In genomic region chr4:152096927-152097326, GRCm38 (mm10) we compare ENCODE assay signal across 9 mouse cellular contexts. TPM values are rescaled to one million over a fixed set of nuclear protein-coding genes. Genes with fewer than 3 reads are reported as not detected.
A peak's percentile ranks its signal among the peaks of the same experiment; 100 is the strongest.
DNase-seq lines count a peak whose midpoint lies in the region; ATAC-seq and TF ChIP-seq lines count a peak whose summit lies in the region.
"Had no signal": no experiment of that assay in that cellular context is flagged by ENCODE, and none has a peak within 500 bp of the region (broad histone marks: within the 10 kb centered on the region; RNA-seq: fewer than 3 reads in every experiment).

No protein-coding gene starts in this region.

- H3K4me1 ChIP-seq in E14TG2a.4 (replicated peaks; ENCODE audit: low read depth, low read length): peaks cover 96% of the 10 kb centered on the region
- H3K4me1 ChIP-seq in ES-Bruce4 (ENCODE audit: control insufficient read depth, insufficient read depth, low read length): peaks cover 14% of the 10 kb centered on the region
- H3K4me1 ChIP-seq in hindbrain, embryonic 11.5 days (replicated peaks; ENCODE audit: control insufficient read depth, insufficient read depth, low read length): peaks cover 7% of the 10 kb centered on the region; the same call in 1 of the 2 replicates
- peaks cover 78% of the 10 kb centered on the region for H3K4me1 ChIP-seq in liver, embryonic 15.5 days (replicated peaks)

- intact Hi-C loops in left cerebral cortex, postnatal 36 days (cut with DNase I): loop anchor here (2.0 to 5.0 kb wide), 2 partner anchors 58 to 120 kb away; partner anchors contain the start of genes Nol9 and Tas1r1

- H3K9me3 ChIP-seq in E14TG2a.4 (ENCODE audit: low read length) (no peaks in the 10 kb centered on the region), ES-Bruce4 (replicated peaks; ENCODE audit: control insufficient read depth, insufficient read depth, low read length, poor library complexity, severe bottlenecking) (no peaks in the 10 kb centered on the region)
- no peaks in the 10 kb centered on the region for H3K9me3 ChIP-seq in hindbrain, embryonic 11.5 days (ENCODE audit: control insufficient read depth, low read length)
- no peaks in the 10 kb centered on the region for H3K9me3 ChIP-seq in liver, embryonic 15.5 days (replicated peaks)

- no peak for TF ChIP-seq EP300 in ES-Bruce4 (IDR thresholded peaks at IDR 0.05; ENCODE audit: insufficient read depth, low read depth, low read length)

- 41% methylated on average over 6 of the region's 6 CpGs for WGBS in hindbrain, embryonic 11.5 days
- WGBS in liver, embryonic 15.5 days (ENCODE audit: insufficient replicate concordance): 40% methylated on average over 6 of the region's 6 CpGs

- no peak for DNase-seq in hindbrain, embryonic 11.5 days (ENCODE audit: low spot score)
- no peak for DNase-seq in MN1 (ENCODE audit: low spot score)
- no peak for DNase-seq in ovary, postnatal 36 days (ENCODE audit: low spot score)
- DNase-seq in left cerebral cortex, postnatal 36 days (ENCODE audit: low spot score in 2 of 2): no peak
- DNase-seq: adrenal gland, adult 8-10 months had no signal

- H3K27me3 ChIP-seq in E14TG2a.4 (ENCODE audit: insufficient read depth, low read length) (no peaks in the 10 kb centered on the region), ES-Bruce4 (ENCODE audit: control insufficient read depth, insufficient read depth, low read length, poor library complexity, severe bottlenecking) (no peaks in the 10 kb centered on the region)
- no peaks in the 10 kb centered on the region for H3K27me3 ChIP-seq in hindbrain, embryonic 11.5 days (ENCODE audit: control insufficient read depth, insufficient read depth, low read length)
- 0 out of 2 replicates have a peak, but pooled peaks cover 3% of the 10 kb centered on the region for H3K27me3 ChIP-seq in liver, embryonic 15.5 days

- peak overlapping the region; percentile 41 for H3K9ac ChIP-seq in ES-Bruce4 (ENCODE audit: low read depth, poor library complexity, severe bottlenecking)
- no peak overlapping the region for H3K9ac ChIP-seq in hindbrain, embryonic 11.5 days (ENCODE audit: low read depth, low read length)
- H3K9ac ChIP-seq in liver, embryonic 15.5 days: peak overlapping the region; percentile 21; the same call in 1 of the 2 replicates

- H3K4me3 ChIP-seq in E14TG2a.4 (replicated peaks; ENCODE audit: low read length) (peak overlapping the region; percentile 83), ES-Bruce4 (ENCODE audit: low read depth, low read length) (peak overlapping the region; percentile 56)
- peak overlapping the region; percentile 6; the same call in 1 of the 2 replicates for H3K4me3 ChIP-seq in hindbrain, embryonic 11.5 days (ENCODE audit: low read depth, low read length)
- peak overlapping the region; percentile 27 for H3K4me3 ChIP-seq in liver, embryonic 15.5 days (replicated peaks)

- TF ChIP-seq CTCF in E14TG2a.4 (conservative IDR thresholded peaks at IDR 0.05; ENCODE audit: low read length): no peak
- no peak for TF ChIP-seq CTCF in ES-Bruce4 (IDR thresholded peaks at IDR 0.05; ENCODE audit: low read depth, low read length)

- peak; percentile 17; the same call in 1 of the 2 replicates for ATAC-seq in hindbrain, embryonic 11.5 days (ENCODE audit: low FRiP score)
- ATAC-seq in liver, embryonic 15.5 days (ENCODE audit: insufficient read depth): no peak

- peaks cover 30% of the 10 kb centered on the region for H3K36me3 ChIP-seq in E14TG2a.4 (ENCODE audit: insufficient read depth, low read length)
- 0 out of 2 replicates have a peak, but pooled peaks cover under 1% of the 10 kb centered on the region for H3K36me3 ChIP-seq in ES-Bruce4 (ENCODE audit: control insufficient read depth, insufficient read depth, low read length, poor library complexity, severe bottlenecking)
- H3K36me3 ChIP-seq in hindbrain, embryonic 11.5 days (ENCODE audit: control insufficient read depth, insufficient read depth, low read length): no peaks in the 10 kb centered on the region
- H3K36me3 ChIP-seq in liver, embryonic 15.5 days (replicated peaks): peaks cover under 1% of the 10 kb centered on the region; the same call in 1 of the 2 replicates

- TF ChIP-seq POLR2A in ES-Bruce4 (IDR thresholded peaks at IDR 0.05; ENCODE audit: insufficient read depth, low read length): no peak

- H3K4me2 ChIP-seq in hindbrain, embryonic 11.5 days (replicated peaks; ENCODE audit: low read depth, low read length): no peak overlapping the region
- peak overlapping the region; percentile 29 for H3K4me2 ChIP-seq in liver, embryonic 15.5 days

- peak overlapping the region; percentile 87 for H3K27ac ChIP-seq in ES-Bruce4 (ENCODE audit: insufficient read depth, low read length)
- H3K27ac ChIP-seq in hindbrain, embryonic 11.5 days (ENCODE audit: low read depth, low read length): 0 out of 2 replicates have a peak overlapping the region, but pooled peaks have one; percentile 47
- 0 out of 2 replicates have a peak overlapping the region, but pooled peaks have one; percentile 48 for H3K27ac ChIP-seq in liver, embryonic 15.5 days (replicated peaks)

RNA-seq across cellular contexts. Expression of gene Tnfrsf25, which starts 18.8 kb away (rescaled TPM):
- polyA plus RNA-seq in ES-Bruce4 (2011; ENCODE audit: insufficient read depth, insufficient read length, low read depth, missing spikeins): 1.5 and 2.0 TPM in 2 replicates
- 0.18 and 0.28 TPM in 2 replicates for polyA plus RNA-seq in hindbrain, embryonic 11.5 days (2014; fragmentation: Nextera tagmentation; extraction: Ambion mirVana)
- polyA plus RNA-seq in liver, embryonic 15.5 days (2015; fragmentation: Nextera tagmentation; extraction: Ambion mirVana): 0.37 and 0.50 TPM in 2 replicates
- 10 to 100 TPM in 1 of 2 experiments, 1 to 10 TPM in 1; 8.7 to 10.1 TPM for total RNA-seq in left cerebral cortex, postnatal 36 days (2021)

RNA-seq across cellular contexts. Expression of gene Plekhg5, which starts 24.6 kb away (rescaled TPM):
- 17.5 and 20.5 TPM in 2 replicates for polyA plus RNA-seq in ES-Bruce4 (2011; ENCODE audit: insufficient read depth, insufficient read length, low read depth, missing spikeins)
- 4.0 and 4.6 TPM in 2 replicates for polyA plus RNA-seq in hindbrain, embryonic 11.5 days (2014; fragmentation: Nextera tagmentation; extraction: Ambion mirVana)
- polyA plus RNA-seq in liver, embryonic 15.5 days (2015; fragmentation: Nextera tagmentation; extraction: Ambion mirVana): 5.1 and 5.9 TPM in 2 replicates
- total RNA-seq in left cerebral cortex, postnatal 36 days (2021): 10 to 100 TPM; 82.5 to 84.4 TPM

RNA-seq across cellular contexts. Expression of gene Espn, which starts 55.2 kb away (rescaled TPM):
- 18.8 and 19.3 TPM in 2 replicates for polyA plus RNA-seq in ES-Bruce4 (2011; ENCODE audit: insufficient read depth, insufficient read length, low read depth, missing spikeins)
- polyA plus RNA-seq in hindbrain, embryonic 11.5 days (2014; fragmentation: Nextera tagmentation; extraction: Ambion mirVana): 1.4 and 2.0 TPM in 2 replicates
- polyA plus RNA-seq in liver, embryonic 15.5 days (2015; fragmentation: Nextera tagmentation; extraction: Ambion mirVana): 1.5 and 2.0 TPM in 2 replicates
- total RNA-seq in left cerebral cortex, postnatal 36 days (2021): 1 to 10 TPM; 1.4 to 2.0 TPM

RNA-seq across cellular contexts. Expression of gene Nol9, which starts 57.8 kb away (rescaled TPM):
- polyA plus RNA-seq in ES-Bruce4 (2011; ENCODE audit: insufficient read depth, insufficient read length, low read depth, missing spikeins): 71.0 and 71.7 TPM in 2 replicates
- polyA plus RNA-seq in hindbrain, embryonic 11.5 days (2014; fragmentation: Nextera tagmentation; extraction: Ambion mirVana): 23.2 and 25.6 TPM in 2 replicates
- polyA plus RNA-seq in liver, embryonic 15.5 days (2015; fragmentation: Nextera tagmentation; extraction: Ambion mirVana): 13.7 and 14.6 TPM in 2 replicates
- 10 to 100 TPM; 17.1 to 19.3 TPM for total RNA-seq in left cerebral cortex, postnatal 36 days (2021)

RNA-seq across cellular contexts. Expression of gene Tas1r1, which starts 58.6 kb away (rescaled TPM):
- 0.38 and 0.55 TPM in 2 replicates for polyA plus RNA-seq in ES-Bruce4 (2011; ENCODE audit: insufficient read depth, insufficient read length, low read depth, missing spikeins)
- 0.62 and 0.84 TPM in 2 replicates for polyA plus RNA-seq in hindbrain, embryonic 11.5 days (2014; fragmentation: Nextera tagmentation; extraction: Ambion mirVana)
- polyA plus RNA-seq in liver, embryonic 15.5 days (2015; fragmentation: Nextera tagmentation; extraction: Ambion mirVana): 0.07 and 0.13 TPM in 2 replicates
- under 1 TPM; 0.64 to 0.75 TPM for total RNA-seq in left cerebral cortex, postnatal 36 days (2021)
- total RNA-seq: heart, postnatal 36 days had no signal

Comparison
In these comparisons a context has a peak if more than half of its experiments do, and no peak if none do; other contexts are left out.
1. H3K4me3 ChIP-seq: peak in every context shown above with its lines; median percentile 83 in E14TG2a.4; 56 in ES-Bruce4; 27 in liver, embryonic 15.5 days; 6 in hindbrain, embryonic 11.5 days.